Mouse (Mus musculus) liver, embryonic 14.5 days (tissue): Measurements from ENCODE around the gene Sppl2b. TPM values are rescaled to one million over a fixed set of nuclear protein-coding genes. Genes with fewer than 3 reads are reported as not detected.

Experiments used
- ATAC-seq: fragments of 200-750 bp; cut with Nextera tagmentation; 2 replicates; pipeline ENCODE4 v1.8.0; 2017; ENCODE audit warnings: moderate number of reproducible peaks, mild to moderate bottlenecking, moderate library complexity; ENCODE audit not compliant: insufficient read depth
- DNase-seq, 3 experiments: peaks; one replicate each; pipeline ENCODE4 v3.0.0-alpha.2; 2012 to 2013; ENCODE audit warnings: low read depth in 3 of 3, low spot score in 3 of 3
- H3K27ac ChIP-seq: fragments of 300-500 bp; sonication (generic); 2 replicates; pipeline ENCODE4 v1.5.1; 2014; ENCODE audit warnings: moderate library complexity, mild to moderate bottlenecking, control low read depth, inconsistent platforms
- H3K27me3 ChIP-seq: fragments of 300-500 bp; sonication (generic); 2 replicates; pipeline ENCODE4 v1.6.1; 2014; ENCODE audit warnings: mild to moderate bottlenecking, low read length, moderate library complexity; ENCODE audit not compliant: control insufficient read depth, insufficient read depth
- H3K36me3 ChIP-seq: fragments of 300-500 bp; sonication (generic); replicated peaks from 2 replicates; pipeline ENCODE4 v1.6.1; 2014; ENCODE audit warnings: low read depth; ENCODE audit not compliant: control insufficient read depth, insufficient read depth
- H3K4me1 ChIP-seq, 2 experiments: fragments of 200-500 bp in 1 of 2; fragments of 300-500 bp in 1 of 2; sonication (generic) in 1 of 2; replicated peaks; 2 replicates each; pipeline ENCODE4 v1.6.1; 2012 to 2014; ENCODE audit warnings: antibody characterized with exemption in 1 of 2, inconsistent platforms in 1 of 2, low read length in 1 of 2; ENCODE audit not compliant: control insufficient read depth in 2 of 2, insufficient read depth in 2 of 2
- H3K4me2 ChIP-seq: fragments of 300-500 bp; sonication (generic); 2 replicates; pipeline ENCODE4 v1.6.1; 2014; ENCODE audit warnings: low read depth, mild to moderate bottlenecking, control low read depth, moderate library complexity
- H3K4me3 ChIP-seq, 2 experiments: fragments of 200-500 bp in 1 of 2; fragments of 300-500 bp in 1 of 2; sonication (generic) in 1 of 2; 2 replicates each; pipeline ENCODE4 v1.5.1; 2012 to 2014; ENCODE audit warnings: low read depth in 2 of 2, low read length in 2 of 2, mild to moderate bottlenecking in 2 of 2, control low read depth in 1 of 2, inconsistent platforms in 1 of 2, moderate library complexity in 1 of 2; ENCODE audit not compliant: insufficient read depth in 1 of 2
- H3K9ac ChIP-seq: fragments of 300-500 bp; sonication (generic); replicated peaks from 2 replicates; pipeline ENCODE4 v1.6.1; 2014; ENCODE audit warnings: mild to moderate bottlenecking, control low read depth, moderate library complexity
- H3K9me3 ChIP-seq: fragments of 300-500 bp; sonication (generic); 2 replicates; pipeline ENCODE4 v1.6.1; 2016; ENCODE audit warnings: low read length, mixed read lengths; ENCODE audit not compliant: control insufficient read depth
- CTCF ChIP-seq: IDR thresholded peaks from 2 replicates; pipeline ENCODE4 v1.5.1; 2016; ENCODE audit warnings: antibody characterized with exemption, low read depth, control low read depth
- EP300 ChIP-seq: IDR thresholded peaks from 2 replicates; pipeline ENCODE4 v1.6.1; 2016; ENCODE audit warnings: antibody characterized with exemption, low read depth
- WGBS: fragments of 180-500 bp; shearing (Covaris S2); extraction: QIAGEN DNeasy Blood & Tissue Kit; methylation state at CpG from one replicate; pipeline ENCODE4 v1.1.7; 2014; ENCODE audit not compliant: insufficient replicate concordance; 5-methylcytosine and 5-hydroxymethylcytosine counted together
- polyA plus RNA-seq, 2 experiments: library from polyadenylated mRNA; depleted of rRNA in 1 of 2; stranded (reverse) in 1 of 2; unstranded in 1 of 2; fragments of >200 nt; fragmentation: Nextera tagmentation in 1 of 2; extraction: Ambion mirVana in 1 of 2; gene quantifications; 2 replicates each; pipeline versions ENCODE4 v1.2.1 to v1.2.3; 2012 to 2014

Gene Sppl2b
- polyA plus RNA-seq, 2 experiments, result 34.7 to 76.1 TPM

DNA sequence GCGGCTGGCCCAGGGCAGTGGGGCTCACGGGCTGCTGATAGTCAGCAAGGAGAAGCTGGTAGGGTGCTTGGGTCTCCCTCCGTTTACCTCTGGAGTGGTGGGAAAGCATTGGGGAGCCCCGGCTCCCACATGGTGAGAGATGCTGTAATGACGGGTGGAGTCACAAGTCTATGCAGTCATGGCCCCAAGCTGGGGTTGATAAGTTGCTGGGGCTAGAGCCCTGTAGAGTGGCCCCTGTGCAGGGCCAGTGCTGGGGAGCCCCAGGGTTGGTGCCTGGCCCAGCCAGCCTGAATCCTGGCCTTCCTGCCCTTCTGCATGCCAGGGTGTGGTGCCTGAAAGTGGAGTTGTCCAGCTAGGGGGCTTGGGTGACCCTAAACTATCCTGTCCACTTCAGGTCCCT, 7.2 kb downstream of the Sppl2b start:
- ATAC-seq, result peak; percentile 27; the same call in 1 of the 2 replicates
- no peak overlapping the region for H3K4me3 ChIP-seq
- H3K4me1 ChIP-seq, result peaks cover 49 to 54% of the 10 kb centered on the region in 2 experiments

DNA sequence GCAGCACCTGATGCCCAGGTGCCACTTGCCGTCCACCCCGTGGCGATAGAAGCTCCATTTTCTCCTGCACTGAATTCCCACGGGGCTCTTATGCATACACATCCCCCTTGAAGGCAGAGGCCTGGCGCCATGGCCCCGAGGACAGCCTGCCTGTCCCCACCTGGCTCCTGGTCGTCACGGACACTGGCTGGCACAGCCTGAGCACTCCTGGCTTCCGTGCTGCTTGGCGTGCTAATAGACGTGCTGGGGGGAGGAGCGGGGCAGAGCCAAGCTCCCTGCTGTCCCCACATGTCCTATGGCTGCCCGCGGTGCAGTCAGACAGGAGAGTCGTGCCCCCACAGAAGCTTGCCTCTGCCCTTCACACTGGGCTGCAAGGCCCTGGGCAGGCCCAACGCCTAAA, 9.4 kb downstream of the Sppl2b start:
- Histone ChIP-seq H3K36me3 (peaks cover 70% of the 10 kb centered on the region), H3K27me3 (no peaks in the 10 kb centered on the region), H3K9ac (no peak overlapping the region), H3K27ac (no peak overlapping the region), H3K9me3 (no peaks in the 10 kb centered on the region), H3K4me2 (no peak overlapping the region), H3K4me3 (no peak overlapping the region), H3K4me1 (peaks cover 29 to 37% of the 10 kb centered on the region in 2 experiments)
- 92% methylated on average over 16 of the region's 16 CpGs for WGBS
- DNase-seq (no peak), ATAC-seq (no peak)
- TF ChIP-seq CTCF, result no peak
- TF ChIP-seq EP300, result no peak

More for the DNA sequence above, 7.2 kb downstream of the Sppl2b start:
- Histone ChIP-seq H3K27me3 (no peaks in the 10 kb centered on the region), H3K4me2 (peak overlapping the region; percentile 57), H3K9me3 (no peaks in the 10 kb centered on the region), H3K36me3 (peaks cover 57% of the 10 kb centered on the region), H3K9ac (peak overlapping the region; percentile 52), H3K27ac (peak overlapping the region; percentile 87)
- WGBS, result 57% methylated on average over 5 of the region's 5 CpGs
- no peak for TF ChIP-seq EP300
- no peak for TF ChIP-seq CTCF
- DNase-seq, result no peak

DNA sequence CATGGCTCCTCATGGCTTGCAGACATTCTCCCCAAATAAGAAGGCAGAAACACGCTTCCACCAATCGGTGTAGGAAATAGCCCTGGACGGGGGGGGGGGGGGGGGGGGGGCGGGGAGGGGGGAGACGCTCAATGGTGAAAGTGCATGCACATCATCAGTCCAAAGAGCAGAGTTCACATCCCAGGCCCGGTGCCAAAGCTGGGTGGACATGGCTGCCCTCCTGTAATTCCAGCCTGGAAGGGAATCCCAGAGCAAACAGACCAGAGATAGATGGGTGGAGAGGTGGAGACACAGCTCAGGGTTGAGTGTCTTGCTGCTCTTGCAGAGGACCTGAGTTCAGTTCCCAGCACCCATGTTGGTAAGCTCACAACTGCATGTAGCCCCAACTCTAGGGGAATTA, 15.9 kb downstream of the Sppl2b start:
- no peaks in the 10 kb centered on the region for H3K4me1 ChIP-seq
- TF ChIP-seq CTCF, result no peak
- no peak for TF ChIP-seq EP300
- H3K4me2 ChIP-seq, result no peak overlapping the region
- no peak for ATAC-seq
- H3K36me3 ChIP-seq, result peaks cover 24% of the 10 kb centered on the region
- 57% methylated on average over 5 of the region's 6 CpGs for WGBS
- H3K9me3 ChIP-seq, result no peaks in the 10 kb centered on the region
- no peak overlapping the region for H3K27ac ChIP-seq
- DNase-seq, result no peak
- no peak overlapping the region for H3K4me3 ChIP-seq
- peaks cover 5% of the 10 kb centered on the region; the same call in 1 of the 2 replicates for H3K27me3 ChIP-seq
- no peak overlapping the region for H3K9ac ChIP-seq

DNA sequence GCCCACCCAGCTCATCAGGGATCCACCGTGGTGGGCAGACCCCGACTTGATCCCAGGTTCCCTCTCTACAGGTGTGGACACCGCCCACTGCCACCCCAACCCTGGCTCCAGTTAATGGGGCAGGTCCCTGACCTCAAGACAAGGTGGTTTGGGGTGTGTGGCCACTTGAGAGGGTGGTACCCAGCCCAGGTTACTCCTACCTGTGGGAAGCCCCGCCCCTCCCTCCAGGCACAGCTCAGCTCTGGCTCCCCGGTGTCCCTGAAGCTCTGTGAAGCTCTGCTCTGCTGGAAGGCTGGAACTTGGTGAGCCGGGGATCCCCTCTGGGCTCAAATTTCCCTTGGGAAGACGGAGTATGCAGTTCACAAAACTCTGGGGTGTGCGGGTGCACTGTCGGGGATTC, 16.5 kb downstream of the Sppl2b start, which contains the start of gene Tmprss9:
Gene Tmprss9, plus strand, starts transcription at position 268 of the 400 bp plus-strand sequence.
- Histone ChIP-seq H3K4me3 (no peak within 1 kb of the TSS), H3K27me3 (peaks cover 5% of the 10 kb centered on the region; the same call in 1 of the 2 replicates), H3K36me3 (peaks cover 19% of the 10 kb centered on the region), H3K27ac (no peak within 1 kb of the TSS), H3K9ac (no peak within 1 kb of the TSS), H3K9me3 (no peaks in the 10 kb centered on the region), H3K4me1 (peaks cover 3 to 4% of the 10 kb centered on the region in 2 experiments; a peak in 3 of 4 replicates), H3K4me2 (no peak within 1 kb of the TSS)
- WGBS, result 29% methylated on average over 9 of the region's 9 CpGs
- DNase-seq (no peak), ATAC-seq (no peak)
- TF ChIP-seq CTCF (no peak), EP300 (no peak)

DNA sequence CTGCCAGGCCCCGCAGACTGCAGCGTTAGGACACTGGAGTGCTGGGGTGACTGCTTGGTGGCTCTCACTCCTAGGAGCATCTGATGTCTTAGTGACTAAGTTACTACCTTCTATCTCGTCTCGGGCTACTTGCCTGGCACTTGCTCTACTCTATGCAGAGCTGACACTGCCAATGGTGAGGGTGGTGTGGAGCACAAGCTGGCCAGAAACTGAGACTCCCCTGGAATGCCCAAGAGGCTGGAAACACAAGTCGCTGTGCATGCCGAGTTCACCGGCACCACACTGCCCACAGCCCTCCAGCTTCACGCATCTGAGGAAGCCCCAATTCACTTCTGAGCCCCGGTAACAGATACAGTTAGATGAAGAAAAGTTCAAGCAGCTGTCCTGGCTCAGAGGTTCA, 19.0 kb downstream of the Sppl2b start:
- no peak for ATAC-seq
- no peak for DNase-seq
- H3K27ac ChIP-seq, result no peak overlapping the region
- no peak overlapping the region for H3K4me3 ChIP-seq
- 73% methylated on average over 9 of the region's 9 CpGs for WGBS
- no peak for TF ChIP-seq EP300
- no peak for TF ChIP-seq CTCF
- peaks cover 5% of the 10 kb centered on the region; the same call in 1 of the 2 replicates for H3K27me3 ChIP-seq
- H3K4me2 ChIP-seq, result no peak overlapping the region
- no peaks in the 10 kb centered on the region for H3K9me3 ChIP-seq
- H3K36me3 ChIP-seq, result no peaks in the 10 kb centered on the region
- peaks cover 4 to 5% of the 10 kb centered on the region in 2 experiments for H3K4me1 ChIP-seq
- H3K9ac ChIP-seq, result no peak overlapping the region
